Mouse (Mus musculus): Measurements from ENCODE around the gene Cd151.

DNA sequence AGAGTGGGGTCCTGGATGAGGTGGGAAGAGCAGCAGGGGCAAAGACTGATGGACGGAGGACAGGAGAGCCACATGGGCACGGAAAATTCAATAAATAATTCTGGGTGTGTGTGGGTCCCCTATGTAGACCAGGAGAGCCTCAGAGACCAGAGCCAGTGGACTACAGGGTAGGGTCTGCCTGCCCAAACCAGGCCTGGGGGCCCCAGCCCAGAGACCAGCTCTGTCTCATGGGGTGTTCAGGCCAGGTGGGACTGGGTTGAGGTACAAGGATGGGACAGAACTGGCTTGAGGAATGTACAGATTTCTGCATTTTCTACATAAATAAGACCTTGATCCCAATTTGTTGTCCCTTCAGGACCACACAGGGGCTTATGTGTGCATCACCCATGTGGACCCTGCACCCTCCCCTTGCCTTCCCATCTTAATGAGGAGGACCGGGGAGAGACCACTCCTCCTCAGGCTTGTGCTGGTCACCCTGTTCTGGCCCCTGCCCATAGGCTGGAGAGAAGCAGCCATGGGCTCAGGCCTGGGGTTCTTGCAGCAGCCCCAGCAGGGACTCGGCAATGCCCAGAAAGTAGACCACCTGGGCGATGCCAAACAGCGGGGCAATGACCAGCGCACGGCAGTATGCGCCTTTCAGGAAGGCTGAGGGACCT lies 36.5 kb upstream of the Cd151 start:
- TF ChIP-seq POLR2A (IDR thresholded peaks at IDR 0.05; ENCODE audit: extremely low read depth, insufficient read depth, low read length) (no peak), CTCF (IDR thresholded peaks at IDR 0.05; ENCODE audit: extremely low read depth, insufficient read depth, low read length) (no peak)
